10 mouse cellular contexts compared by ENCODE assay signal in the genomic region with DNA sequence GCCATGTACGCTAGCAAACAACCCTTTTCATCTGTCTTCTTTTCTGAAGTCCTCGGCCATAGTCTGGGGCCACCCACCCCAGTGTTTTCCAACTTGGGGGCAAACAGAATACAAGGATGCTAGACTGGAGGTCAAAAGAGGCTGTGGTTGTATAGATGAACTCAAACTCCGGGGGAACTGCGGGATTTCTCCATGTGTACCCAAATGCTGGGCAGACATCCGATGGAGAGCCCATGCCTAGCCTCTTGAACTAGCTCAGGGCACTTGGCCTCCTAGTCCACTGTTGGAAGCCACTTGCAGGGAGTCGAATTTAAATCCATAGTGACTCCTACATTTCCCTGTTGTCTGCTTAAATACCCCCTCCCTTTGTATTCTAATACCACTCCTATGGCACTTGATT. TPM values are rescaled to one million over a fixed set of nuclear protein-coding genes. Genes with fewer than 3 reads are reported as not detected.
DNase-seq lines count a peak whose midpoint lies in the region; ATAC-seq and TF ChIP-seq lines count a peak whose summit lies in the region.
"Had no signal": no experiment of that assay in that cellular context is flagged by ENCODE, and none has a peak within 500 bp of the region (broad histone marks: within the 10 kb centered on the region; RNA-seq: fewer than 3 reads in every experiment).

No protein-coding gene starts in this region.

- peaks cover 6% of the 10 kb centered on the region for H3K4me1 ChIP-seq in intestine, embryonic 16.5 days (ENCODE audit: control insufficient read depth, insufficient read depth, low read length)
- H3K4me1 ChIP-seq in neural tube, embryonic 12.5 days, result peaks cover 7% of the 10 kb centered on the region; the same call in 1 of the 2 replicates

- H3K27ac ChIP-seq in layer of hippocampus, adult 2 months, result no peak overlapping the region
- no peak overlapping the region for H3K27ac ChIP-seq in intestine, embryonic 16.5 days (ENCODE audit: low read length)
- no peak overlapping the region for H3K27ac ChIP-seq in neural tube, embryonic 12.5 days

- 0 out of 2 replicates have a peak, but pooled peaks have one; percentile 30 for ATAC-seq in erythroblast, adult 5-6 weeks (replicated peaks; ENCODE audit: low FRiP score, poor library complexity, severe bottlenecking)
- peak; percentile 36; the same call in 1 of the 2 replicates for ATAC-seq in intestine, embryonic 16.5 days
- ATAC-seq in neural tube, embryonic 12.5 days (ENCODE audit: low FRiP score, low read depth), result no peak
- no peak for ATAC-seq in erythroid progenitor cell, adult 5-6 weeks (replicated peaks; ENCODE audit: low FRiP score, poor library complexity, severe bottlenecking)

- 0 out of 2 replicates have a peak, but pooled peaks cover 3% of the 10 kb centered on the region for H3K36me3 ChIP-seq in intestine, embryonic 16.5 days (ENCODE audit: control insufficient read depth, insufficient read depth, low read length)
- peaks cover 21% of the 10 kb centered on the region for H3K36me3 ChIP-seq in neural tube, embryonic 12.5 days

- no peak overlapping the region for H3K9ac ChIP-seq in intestine, embryonic 16.5 days (ENCODE audit: low read depth, low read length)
- no peak overlapping the region for H3K9ac ChIP-seq in neural tube, embryonic 12.5 days

- no peak for DNase-seq in layer of hippocampus, adult 2 months (ENCODE audit: low spot score in 2 of 2)
- DNase-seq in layer of hippocampus, postnatal 10 days (ENCODE audit: low spot score in 2 of 2), result no peak
- no peak for DNase-seq in adrenal gland, postnatal 14 days
- no peak for DNase-seq in left cerebral cortex, postnatal 4 days

- WGBS in intestine, embryonic 16.5 days, result 33% methylated on average over 6 of the region's 6 CpGs
- 39% methylated on average over 6 of the region's 6 CpGs for WGBS in neural tube, embryonic 12.5 days

- H3K9me3 ChIP-seq in intestine, embryonic 16.5 days (ENCODE audit: control insufficient read depth, low read length), result no peaks in the 10 kb centered on the region
- no peaks in the 10 kb centered on the region for H3K9me3 ChIP-seq in neural tube, embryonic 12.5 days

- no peak overlapping the region for H3K4me2 ChIP-seq in intestine, embryonic 16.5 days (ENCODE audit: low read depth, low read length)
- H3K4me2 ChIP-seq in neural tube, embryonic 12.5 days (replicated peaks), result peak overlapping the region; percentile 77

- intact Hi-C loops in left cerebral cortex, postnatal 4 days (cut with DNase I), result no loop called here

- H3K27me3 ChIP-seq in intestine, embryonic 16.5 days (replicated peaks; ENCODE audit: control insufficient read depth, insufficient read depth, low read length), result no peaks in the 10 kb centered on the region
- H3K27me3 ChIP-seq in neural tube, embryonic 12.5 days (replicated peaks), result no peaks in the 10 kb centered on the region

- peak overlapping the region; percentile 69 for H3K4me3 ChIP-seq in layer of hippocampus, adult 2 months
- peak overlapping the region; percentile 66 for H3K4me3 ChIP-seq in intestine, embryonic 16.5 days (ENCODE audit: low read length)
- 0 out of 2 replicates have a peak overlapping the region, but pooled peaks have one; percentile 66 for H3K4me3 ChIP-seq in neural tube, embryonic 12.5 days

- TF ChIP-seq CTCF in layer of hippocampus, adult 2 months (conservative IDR thresholded peaks at IDR 0.05), result no peak

RNA-seq across cellular contexts. Expression of gene Zik1, which starts 0.4 kb away (rescaled TPM):
- 10 to 100 TPM; 14.5 to 15.1 TPM for total RNA-seq in layer of hippocampus, adult 2 months (2021)
- total RNA-seq in layer of hippocampus, postnatal 10 days (2021), result 10 to 100 TPM; 14.9 to 16.5 TPM
- total RNA-seq in erythroblast, adult 5-6 weeks (2015; ENCODE audit: low replicate concordance), result 0.77 and 1.7 TPM in 2 replicates
- 0.28 and 0.43 TPM in 2 replicates for total RNA-seq in erythroblast, adult 5-6 weeks (2017; ENCODE audit: low replicate concordance)
- polyA plus RNA-seq in intestine, embryonic 16.5 days (2015; fragmentation: Nextera tagmentation; extraction: Ambion mirVana), result 4.9 and 5.4 TPM in 2 replicates
- polyA plus RNA-seq in neural tube, embryonic 12.5 days (2016; fragmentation: Nextera tagmentation; extraction: Ambion mirVana), result 35.6 and 37.4 TPM in 2 replicates
- 2.6 and 2.9 TPM in 2 replicates for total RNA-seq in adrenal gland, postnatal 14 days (2021)
- total RNA-seq in left cerebral cortex, postnatal 4 days (2021), result 10 to 100 TPM; 23.8 to 26.0 TPM
- total RNA-seq in erythroid progenitor cell, adult 5-6 weeks (2015; ENCODE audit: low replicate concordance), result 0.72 TPM in 1 of 2 replicates, not detected in the other
- 0.39 and 1.3 TPM in 2 replicates for total RNA-seq in erythroid progenitor cell, adult 5-6 weeks (2017; ENCODE audit: low replicate concordance)
- total RNA-seq: MEL had no signal

RNA-seq across cellular contexts. Expression of gene Vmn1r67, which starts 52.4 kb away (rescaled TPM):
- not detected for total RNA-seq in layer of hippocampus, adult 2 months (2021)
- total RNA-seq in layer of hippocampus, postnatal 10 days (2021), result not detected
- not detected in 2 replicates for total RNA-seq in erythroblast, adult 5-6 weeks (2015; ENCODE audit: low replicate concordance)
- total RNA-seq in erythroblast, adult 5-6 weeks (2017; ENCODE audit: low replicate concordance), result not detected in 2 replicates
- polyA plus RNA-seq in intestine, embryonic 16.5 days (2015; fragmentation: Nextera tagmentation; extraction: Ambion mirVana), result not detected in 2 replicates
- not detected in 2 replicates for polyA plus RNA-seq in neural tube, embryonic 12.5 days (2016; fragmentation: Nextera tagmentation; extraction: Ambion mirVana)
- not detected in 2 replicates for total RNA-seq in adrenal gland, postnatal 14 days (2021)
- total RNA-seq in left cerebral cortex, postnatal 4 days (2021), result not detected
- not detected in 2 replicates for total RNA-seq in erythroid progenitor cell, adult 5-6 weeks (2015; ENCODE audit: low replicate concordance)
- total RNA-seq in erythroid progenitor cell, adult 5-6 weeks (2017; ENCODE audit: low replicate concordance), result not detected in 2 replicates
- total RNA-seq: hematopoietic stem cell, adult 5-6 weeks; MEL had no signal

Comparison
In these comparisons a context has a peak if more than half of its experiments do, and no peak if none do; other contexts are left out.
1. ATAC-seq: peak in erythroblast, adult 5-6 weeks (single experiment) and intestine, embryonic 16.5 days (single experiment); none in neural tube, embryonic 12.5 days (single experiment) and erythroid progenitor cell, adult 5-6 weeks (single experiment).
2. Peak in every context shown above with its lines, with median percentiles within 50 percentile points of each other: H3K4me3 ChIP-seq.